Comparison of ENCODE assay signal across 9 mouse cellular contexts in the genomic region with DNA sequence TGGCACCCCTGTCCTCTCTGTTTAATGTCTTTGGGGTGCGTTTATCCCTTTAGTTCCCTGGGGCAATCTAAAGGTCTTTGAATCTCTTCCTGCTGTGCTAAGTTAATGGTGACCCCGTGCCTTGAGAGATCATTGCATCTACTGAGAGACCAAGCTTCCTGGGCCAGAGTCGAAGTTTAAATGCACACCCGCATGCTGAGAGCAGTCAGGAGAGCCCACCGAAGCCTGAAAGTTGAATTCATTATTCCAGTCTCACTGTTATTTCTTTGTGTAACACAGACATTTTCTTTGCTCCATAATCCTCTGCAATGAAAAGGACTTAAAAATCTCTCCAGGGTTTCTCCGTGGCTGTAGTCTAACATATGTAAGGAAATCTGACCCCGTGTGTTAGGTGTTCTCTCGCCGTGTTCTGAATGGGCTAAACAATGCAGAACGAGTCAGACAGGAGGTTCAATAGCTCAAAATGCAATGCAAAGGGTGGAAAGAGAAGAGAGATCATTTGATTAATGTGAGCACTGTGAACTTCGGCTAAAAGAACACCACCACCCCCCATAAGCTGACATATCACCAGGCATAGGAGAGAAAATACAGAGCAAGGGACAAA.
A peak's percentile ranks its signal among the peaks of the same experiment; 100 is the strongest.
DNase-seq lines count a peak whose midpoint lies in the region; ATAC-seq and TF ChIP-seq lines count a peak whose summit lies in the region.
"Had no signal": no experiment of that assay in that cellular context is flagged by ENCODE, and none has a peak within 500 bp of the region (broad histone marks: within the 10 kb centered on the region; RNA-seq: fewer than 3 reads in every experiment).

No protein-coding gene starts in this region.

- WGBS in kidney, embryonic 15.5 days = 48% methylated on average over 11 of the region's 11 CpGs
- WGBS in forebrain, embryonic 13.5 days = 5% methylated on average over 11 of the region's 11 CpGs
- WGBS in intestine, postnatal 0 days = 59% methylated on average over 11 of the region's 11 CpGs
- 87% methylated on average over 11 of the region's 11 CpGs for WGBS in thymus, adult 2 months

- H3K4me2 ChIP-seq in kidney, embryonic 15.5 days = 0 out of 2 replicates have a peak overlapping the region, but pooled peaks have one; percentile 1
- peak overlapping the region; percentile 55 for H3K4me2 ChIP-seq in forebrain, embryonic 13.5 days
- H3K4me2 ChIP-seq in intestine, postnatal 0 days (replicated peaks; ENCODE audit: low read depth) = peak overlapping the region; percentile 46; the same call in 1 of the 2 replicates

- H3K4me3 ChIP-seq in kidney, embryonic 15.5 days (replicated peaks) = no peak overlapping the region
- peak overlapping the region; percentile 30 for H3K4me3 ChIP-seq in forebrain, embryonic 13.5 days
- H3K4me3 ChIP-seq in intestine, postnatal 0 days (ENCODE audit: low read depth, low read length) = 0 out of 2 replicates have a peak overlapping the region, but pooled peaks have one; percentile 9
- H3K4me3 ChIP-seq in thymus, adult 2 months (ENCODE audit: control insufficient read depth, insufficient read depth, low read length) = no peak overlapping the region

- TF ChIP-seq POLR2A in thymus, adult 2 months (IDR thresholded peaks at IDR 0.05; ENCODE audit: control insufficient read depth, extremely low read depth, insufficient read depth, low read length, poor library complexity) = no peak

- no peaks in the 10 kb centered on the region for H3K36me3 ChIP-seq in kidney, embryonic 15.5 days
- no peaks in the 10 kb centered on the region for H3K36me3 ChIP-seq in forebrain, embryonic 13.5 days (ENCODE audit: poor library complexity, severe bottlenecking)
- no peaks in the 10 kb centered on the region for H3K36me3 ChIP-seq in intestine, postnatal 0 days (ENCODE audit: control insufficient read depth, insufficient read depth)
- H3K36me3 ChIP-seq in thymus, adult 2 months (ENCODE audit: control insufficient read depth, insufficient read depth, low read length) = no peaks in the 10 kb centered on the region

- no peaks in the 10 kb centered on the region for H3K4me1 ChIP-seq in kidney, embryonic 15.5 days
- peaks cover 14% of the 10 kb centered on the region for H3K4me1 ChIP-seq in forebrain, embryonic 13.5 days
- H3K4me1 ChIP-seq in intestine, postnatal 0 days (replicated peaks; ENCODE audit: control insufficient read depth, insufficient read depth, low read length) = no peaks in the 10 kb centered on the region
- no peaks in the 10 kb centered on the region for H3K4me1 ChIP-seq in thymus, adult 2 months (replicated peaks; ENCODE audit: control insufficient read depth, insufficient read depth, low read length)

- no peaks in the 10 kb centered on the region for H3K9me3 ChIP-seq in kidney, embryonic 15.5 days (replicated peaks)
- H3K9me3 ChIP-seq in forebrain, embryonic 13.5 days (replicated peaks) = no peaks in the 10 kb centered on the region
- no peaks in the 10 kb centered on the region for H3K9me3 ChIP-seq in intestine, postnatal 0 days (ENCODE audit: control insufficient read depth)

- ATAC-seq in kidney, embryonic 15.5 days (replicated peaks; ENCODE audit: low FRiP score) = no peak
- ATAC-seq in forebrain, embryonic 13.5 days = peak; percentile 51
- no peak for ATAC-seq in intestine, postnatal 0 days

- TF ChIP-seq CTCF in intestine, postnatal 0 days (IDR thresholded peaks at IDR 0.05; ENCODE audit: low read depth) = no peak
- TF ChIP-seq CTCF in thymus, adult 2 months (IDR thresholded peaks at IDR 0.05; ENCODE audit: borderline replicate concordance, control insufficient read depth, extremely low read depth, insufficient read depth, low read length, poor library complexity) = no peak

- DNase-seq in kidney, adult 8-10 months = no peak
- DNase-seq in retina, postnatal 1 day = peak; percentile 34
- no peak for DNase-seq in yolk sac, embryonic 10.5 days (ENCODE audit: low spot score)
- DNase-seq in thymus, adult 2 months = no peak
- no peak for DNase-seq in layer of hippocampus, adult 8-10 months (ENCODE audit: low spot score in 2 of 2)
- DNase-seq: lung, postnatal 10 days had no signal

- no peaks in the 10 kb centered on the region for H3K27me3 ChIP-seq in kidney, embryonic 15.5 days
- 0 out of 2 replicates have a peak, but pooled peaks cover 3% of the 10 kb centered on the region for H3K27me3 ChIP-seq in forebrain, embryonic 13.5 days
- H3K27me3 ChIP-seq in intestine, postnatal 0 days (replicated peaks; ENCODE audit: control insufficient read depth, insufficient read depth, low read length) = no peaks in the 10 kb centered on the region
- H3K27me3 ChIP-seq in thymus, adult 2 months (ENCODE audit: control insufficient read depth, insufficient read depth, low read length) = no peaks in the 10 kb centered on the region

- no peak overlapping the region for H3K9ac ChIP-seq in kidney, embryonic 15.5 days
- peak overlapping the region; percentile 58; the same call in 1 of the 2 replicates for H3K9ac ChIP-seq in forebrain, embryonic 13.5 days
- H3K9ac ChIP-seq in intestine, postnatal 0 days (ENCODE audit: low read depth, low read length) = no peak overlapping the region

- H3K27ac ChIP-seq in kidney, embryonic 15.5 days = no peak overlapping the region
- H3K27ac ChIP-seq in forebrain, embryonic 13.5 days = peak overlapping the region; percentile 4; the same call in 1 of the 2 replicates
- H3K27ac ChIP-seq in intestine, postnatal 0 days (ENCODE audit: low read depth, low read length) = no peak overlapping the region
- H3K27ac ChIP-seq in thymus, adult 2 months (ENCODE audit: control insufficient read depth, insufficient read depth, low read length) = no peak overlapping the region

Comparison
In these comparisons a context has a peak if more than half of its experiments do, and no peak if none do; other contexts are left out.
1. H3K4me2 ChIP-seq: peak in every context shown above with its lines; median percentile 55 in forebrain, embryonic 13.5 days; 46 in intestine, postnatal 0 days; 1 in kidney, embryonic 15.5 days.
2. H3K4me3 ChIP-seq: peak in forebrain, embryonic 13.5 days (single experiment) and intestine, postnatal 0 days (single experiment); none in kidney, embryonic 15.5 days (single experiment) and thymus, adult 2 months (single experiment).